Mouse (Mus musculus) limb, embryonic 14.5 days (tissue): ENCODE measurements at regions not wholly inside any gene's neighbourhood (a gene's known extent, or its start where the extent isn't known, plus 50 kb on each side); places are given as distances from the start of the nearest gene placed in this dataset.

Experiments
- ATAC-seq: fragments of 200-750 bp; cut with Nextera tagmentation; 2 replicates; pipeline ENCODE4 v1.8.0; 2017; ENCODE audit warnings: low read depth, moderate number of reproducible peaks, moderate TSS enrichment; ENCODE audit not compliant: low FRiP score
- DNase-seq: peaks from one replicate; pipeline ENCODE4 v3.0.0-alpha.2; 2015; ENCODE audit warnings: low spot score
- H3K27ac ChIP-seq: fragments of 300-500 bp; sonication (generic); replicated peaks from 2 replicates; pipeline ENCODE4 v1.5.1; 2014; ENCODE audit warnings: low read depth, mild to moderate bottlenecking, low read length, moderate library complexity, mixed read lengths
- H3K27me3 ChIP-seq: fragments of 300-500 bp; sonication (generic); 2 replicates; pipeline ENCODE4 v1.6.1; 2014; ENCODE audit warnings: low read length, mixed read lengths; ENCODE audit not compliant: control insufficient read depth, insufficient read depth
- H3K36me3 ChIP-seq: fragments of 300-500 bp; sonication (generic); 2 replicates; pipeline ENCODE4 v1.6.1; 2014; ENCODE audit warnings: mild to moderate bottlenecking, low read length, moderate library complexity, mixed read lengths; ENCODE audit not compliant: control insufficient read depth, insufficient read depth
- H3K4me1 ChIP-seq: fragments of 300-500 bp; sonication (generic); 2 replicates; pipeline ENCODE4 v1.6.1; 2014; ENCODE audit warnings: antibody characterized with exemption, low read length, mixed read lengths; ENCODE audit not compliant: control insufficient read depth, insufficient read depth
- H3K4me2 ChIP-seq: fragments of 300-500 bp; sonication (generic); replicated peaks from 2 replicates; pipeline ENCODE4 v1.6.1; 2014; ENCODE audit warnings: low read depth, mild to moderate bottlenecking, low read length, moderate library complexity; ENCODE audit not compliant: severe bottlenecking
- H3K4me3 ChIP-seq: fragments of 300-500 bp; sonication (generic); replicated peaks from 2 replicates; pipeline ENCODE4 v1.5.1; 2014; ENCODE audit warnings: low read length
- H3K9ac ChIP-seq: fragments of 300-500 bp; sonication (generic); 2 replicates; pipeline ENCODE4 v1.6.1; 2014; ENCODE audit warnings: mild to moderate bottlenecking, low read depth, low read length, moderate library complexity; ENCODE audit not compliant: severe bottlenecking
- H3K9me3 ChIP-seq: fragments of 300-500 bp; sonication (generic); 2 replicates; pipeline ENCODE4 v1.6.1; 2016; ENCODE audit warnings: low read length; ENCODE audit not compliant: control insufficient read depth
- POLR2A ChIP-seq: fragments of 200-500 bp; IDR thresholded peaks from 2 replicates; pipeline ENCODE4 v1.8.0; 2012; ENCODE audit warnings: inconsistent platforms, mild to moderate bottlenecking, moderate library complexity, borderline replicate concordance; ENCODE audit not compliant: insufficient read depth, insufficient read length; ENCODE audit errors: extremely low read depth
- WGBS: fragments of 180-500 bp; shearing (Covaris S2); extraction: QIAGEN DNeasy Blood & Tissue Kit; methylation state at CpG from one replicate; pipeline ENCODE4 v1.1.7; 2014; 5-methylcytosine and 5-hydroxymethylcytosine counted together

DNA sequence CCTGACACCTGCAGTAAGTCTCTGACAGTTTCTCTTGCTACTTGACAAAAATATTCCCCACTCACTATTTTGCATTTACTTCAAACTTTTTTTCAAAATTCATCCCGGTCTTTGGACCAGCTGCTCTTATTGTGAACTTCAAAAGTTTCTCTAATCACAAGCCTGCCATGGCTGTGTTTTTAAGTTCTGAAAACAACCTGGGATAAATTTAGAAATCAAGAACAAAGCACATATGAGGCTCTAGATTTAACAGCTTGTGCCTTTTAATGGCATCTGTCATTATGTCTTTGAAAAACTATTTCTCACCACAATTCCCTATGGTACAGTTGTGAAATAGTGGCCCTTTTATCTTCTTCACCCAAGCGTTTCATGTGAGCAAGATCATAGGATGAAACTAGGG, 232.4 kb upstream of the Kcnd2 start:
- H3K27me3 ChIP-seq = no peaks in the 10 kb centered on the region
- H3K9me3 ChIP-seq = no peaks in the 10 kb centered on the region
- no peak for TF ChIP-seq POLR2A
- no peak for DNase-seq
- H3K9ac ChIP-seq = no peak overlapping the region
- no peaks in the 10 kb centered on the region for H3K36me3 ChIP-seq
- no peaks in the 10 kb centered on the region for H3K4me1 ChIP-seq
- no peak overlapping the region for H3K4me3 ChIP-seq
- no peak overlapping the region for H3K4me2 ChIP-seq
- H3K27ac ChIP-seq = no peak overlapping the region
- WGBS = 50% methylated on average over 2 of the region's 2 CpGs
- no peak for ATAC-seq

DNA sequence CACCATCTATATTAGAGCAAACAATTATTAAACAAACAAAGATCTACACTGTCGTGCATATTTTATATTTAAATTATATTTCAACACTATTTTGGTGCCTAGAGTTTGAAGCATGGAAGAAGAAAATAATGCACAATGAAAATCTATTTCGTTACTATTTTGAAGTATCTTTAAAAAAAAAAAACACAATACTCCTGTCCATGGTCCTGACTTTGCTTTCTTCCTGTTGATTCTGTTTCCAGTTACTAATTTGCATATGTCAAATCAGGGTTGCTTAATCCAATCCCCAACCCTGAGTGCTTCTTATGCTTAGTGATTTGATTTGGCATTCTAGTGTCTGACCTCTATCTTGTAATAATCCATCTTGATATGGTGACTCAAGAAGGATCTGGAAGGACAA, 210.2 kb upstream of the Kcnd2 start:
- no peak for ATAC-seq
- H3K9ac ChIP-seq = no peak overlapping the region
- H3K4me2 ChIP-seq = no peak overlapping the region
- peak; percentile 5 for DNase-seq
- 63% methylated on average over 2 of the region's 2 CpGs for WGBS
- no peaks in the 10 kb centered on the region for H3K9me3 ChIP-seq
- H3K27ac ChIP-seq = no peak overlapping the region
- H3K27me3 ChIP-seq = no peaks in the 10 kb centered on the region
- no peak for TF ChIP-seq POLR2A
- no peaks in the 10 kb centered on the region for H3K4me1 ChIP-seq
- H3K36me3 ChIP-seq = no peaks in the 10 kb centered on the region
- H3K4me3 ChIP-seq = no peak overlapping the region

DNA sequence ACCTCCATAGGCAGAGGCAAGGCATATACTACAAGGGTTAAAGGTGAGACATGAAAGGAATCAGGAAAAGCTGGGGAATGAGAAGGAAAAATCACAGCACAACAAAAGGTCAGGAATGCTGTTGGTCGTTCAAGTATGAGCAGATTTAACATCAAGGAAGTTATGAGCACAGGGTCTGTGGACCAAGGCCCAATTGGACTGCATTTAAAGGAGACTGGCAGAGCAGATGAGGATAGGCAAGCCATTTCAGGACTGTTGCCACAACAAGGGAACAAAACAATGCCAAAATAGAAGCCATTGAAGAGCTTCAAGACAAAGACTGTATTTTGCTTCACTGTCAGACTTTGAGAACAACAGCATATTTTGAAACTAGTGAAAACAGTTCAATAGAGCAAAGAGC, 167.4 kb upstream of the Kcnd2 start:
- 56% methylated on average over 1 of the region's 1 CpGs for WGBS
- no peak for DNase-seq
- Histone ChIP-seq H3K27me3 (no peaks in the 10 kb centered on the region), H3K4me2 (no peak overlapping the region), H3K9me3 (no peaks in the 10 kb centered on the region), H3K4me3 (no peak overlapping the region), H3K4me1 (no peaks in the 10 kb centered on the region), H3K9ac (no peak overlapping the region), H3K36me3 (no peaks in the 10 kb centered on the region), H3K27ac (no peak overlapping the region)
- ATAC-seq = no peak
- no peak for TF ChIP-seq POLR2A

DNA sequence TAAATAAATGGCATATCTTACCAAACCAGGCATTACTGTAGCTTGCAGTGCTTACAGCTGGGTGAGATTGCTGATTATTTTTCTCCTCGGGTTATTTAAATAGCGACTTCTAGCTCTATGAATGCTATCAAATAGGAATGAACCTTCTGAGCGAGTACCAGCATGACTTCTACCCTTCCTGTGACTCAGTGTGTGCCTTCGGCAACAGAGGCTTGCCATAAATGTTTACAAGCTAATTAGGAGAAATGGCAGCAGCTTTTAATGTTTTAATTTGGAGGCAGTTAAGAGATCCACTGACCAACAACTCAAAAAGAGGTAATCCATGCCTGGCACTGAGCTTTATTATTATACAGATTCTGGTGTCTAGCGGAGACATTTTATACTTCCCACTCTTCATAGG, 122.3 kb upstream of the Kcnd2 start:
- ATAC-seq = no peak
- Histone ChIP-seq H3K9me3 (no peaks in the 10 kb centered on the region), H3K27me3 (no peaks in the 10 kb centered on the region), H3K4me2 (no peak overlapping the region), H3K36me3 (no peaks in the 10 kb centered on the region), H3K4me3 (no peak overlapping the region), H3K27ac (no peak overlapping the region), H3K4me1 (0 out of 2 replicates have a peak, but pooled peaks cover 3% of the 10 kb centered on the region), H3K9ac (no peak overlapping the region)
- no peak for TF ChIP-seq POLR2A
- WGBS = 15% methylated on average over 5 of the region's 5 CpGs
- no peak for DNase-seq

DNA sequence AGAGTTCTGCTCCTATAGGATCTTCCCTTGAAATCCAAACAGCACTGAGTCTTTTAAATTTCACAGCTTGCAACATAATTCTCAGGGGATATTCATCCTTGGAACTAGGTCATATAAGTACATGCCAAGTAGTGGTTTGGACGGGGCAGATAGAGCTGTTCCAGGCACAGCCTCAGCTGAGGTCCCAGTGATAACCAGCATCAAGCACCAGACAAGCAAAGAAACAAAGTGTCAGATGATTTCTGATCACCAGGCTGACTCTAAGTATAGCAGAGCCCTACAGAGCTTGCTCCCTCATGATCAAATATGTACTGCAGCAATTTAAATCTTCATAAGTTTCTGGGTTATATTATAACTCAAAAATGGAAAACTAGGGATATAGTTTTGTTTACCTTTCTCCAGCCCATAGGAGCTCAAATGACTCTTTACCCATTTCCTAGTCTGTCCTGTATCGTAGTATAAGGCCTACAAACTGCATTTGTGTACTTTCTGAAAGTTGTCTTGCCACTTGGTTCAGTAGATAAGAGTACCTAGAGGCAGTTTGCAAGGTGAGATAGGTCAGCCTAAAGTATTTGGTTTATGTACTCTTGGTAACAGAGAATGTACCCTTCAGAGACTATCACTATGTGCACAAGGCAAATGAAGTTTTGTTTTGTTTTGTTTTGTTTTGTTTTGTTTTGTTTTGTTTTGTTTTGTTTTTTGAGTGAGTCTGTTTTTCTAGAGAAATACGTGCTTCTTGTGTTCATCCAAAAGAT, 103.9 kb upstream of the Kcnd2 start:
- Histone ChIP-seq H3K36me3 (no peaks in the 10 kb centered on the region), H3K27me3 (no peaks in the 10 kb centered on the region), H3K4me1 (no peaks in the 10 kb centered on the region), H3K9ac (no peak overlapping the region), H3K27ac (no peak overlapping the region), H3K9me3 (no peaks in the 10 kb centered on the region), H3K4me2 (no peak overlapping the region), H3K4me3 (no peak overlapping the region)
- ATAC-seq (no peak), DNase-seq (no peak)
- no peak for TF ChIP-seq POLR2A
- 70% methylated on average over 3 of the region's 3 CpGs for WGBS

DNA sequence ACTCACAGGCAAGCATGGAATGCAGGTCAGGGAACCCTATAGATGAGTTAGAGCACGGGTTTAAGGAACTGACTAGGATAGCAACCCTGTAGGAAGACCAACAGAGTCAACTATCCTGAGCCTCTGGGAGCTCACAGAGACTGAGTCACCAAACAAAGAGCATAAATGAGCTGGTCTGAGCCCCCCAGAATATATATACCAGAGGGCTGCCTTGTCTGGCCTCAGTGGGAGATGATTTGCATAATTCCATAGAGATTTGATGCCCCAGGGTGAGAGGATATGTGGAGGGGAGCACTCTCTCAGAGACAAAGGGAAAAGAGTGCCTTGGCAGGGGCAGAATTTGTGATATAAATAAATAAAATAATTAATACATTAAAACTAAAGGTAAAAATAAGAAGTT, 93.2 kb upstream of the Kcnd2 start:
- 63% methylated on average over 1 of the region's 1 CpGs for WGBS

More for the DNA sequence above, 93.2 kb upstream of the Kcnd2 start:
- DNase-seq (no peak), ATAC-seq (no peak)
- no peaks in the 10 kb centered on the region for H3K36me3 ChIP-seq
- H3K4me3 ChIP-seq = no peak overlapping the region
- H3K4me2 ChIP-seq = no peak overlapping the region
- no peak overlapping the region for H3K9ac ChIP-seq
- no peaks in the 10 kb centered on the region for H3K9me3 ChIP-seq
- no peaks in the 10 kb centered on the region for H3K27me3 ChIP-seq
- no peak for TF ChIP-seq POLR2A
- no peak overlapping the region for H3K27ac ChIP-seq
- H3K4me1 ChIP-seq = no peaks in the 10 kb centered on the region
